Comparison of ENCODE assay signal across 10 mouse cellular contexts in genomic region chr10:126985127-126985526, GRCm38 (mm10). TPM values are rescaled to one million over a fixed set of nuclear protein-coding genes. Genes with fewer than 3 reads are reported as not detected.
DNase-seq lines count a peak whose midpoint lies in the region; ATAC-seq and TF ChIP-seq lines count a peak whose summit lies in the region.
"Had no signal": no experiment of that assay in that cellular context is flagged by ENCODE, and none has a peak within 500 bp of the region (broad histone marks: within the 10 kb centered on the region; RNA-seq: fewer than 3 reads in every experiment).

No protein-coding gene starts in this region.

- no peak for DNase-seq in heart, adult 11 months
- no peak for DNase-seq in embryonic facial prominence, embryonic 14.5 days (ENCODE audit: low spot score)
- no peak for DNase-seq in adrenal gland, postnatal 36 days
- no peak for DNase-seq in kidney, adult 9 months
- DNase-seq: liver, embryonic 13.5 days had no signal

- H3K9ac ChIP-seq in heart, embryonic 16.5 days (ENCODE audit: low read length): peak overlapping the region; percentile 45
- no peak overlapping the region for H3K9ac ChIP-seq in embryonic facial prominence, embryonic 14.5 days (ENCODE audit: low read depth, low read length)
- peak overlapping the region; percentile 99; the same call in 1 of the 2 replicates for H3K9ac ChIP-seq in limb, embryonic 13.5 days

- no peaks in the 10 kb centered on the region for H3K36me3 ChIP-seq in heart, embryonic 16.5 days (ENCODE audit: control insufficient read depth, insufficient read depth)
- peaks cover 39% of the 10 kb centered on the region for H3K36me3 ChIP-seq in E14TG2a.4 (ENCODE audit: insufficient read depth, low read length)
- peaks cover 7% of the 10 kb centered on the region; the same call in 1 of the 2 replicates for H3K36me3 ChIP-seq in embryonic facial prominence, embryonic 14.5 days (ENCODE audit: control insufficient read depth, insufficient read depth, low read length)
- H3K36me3 ChIP-seq in limb, embryonic 13.5 days: peaks cover 24% of the 10 kb centered on the region

- WGBS in heart, embryonic 16.5 days: 67% methylated on average over 4 of the region's 4 CpGs
- WGBS in embryonic facial prominence, embryonic 14.5 days: 67% methylated on average over 4 of the region's 4 CpGs
- WGBS in limb, embryonic 13.5 days: 70% methylated on average over 4 of the region's 4 CpGs

- TF ChIP-seq CTCF in E14TG2a.4 (conservative IDR thresholded peaks at IDR 0.05; ENCODE audit: low read length): no peak

- no peaks in the 10 kb centered on the region for H3K27me3 ChIP-seq in heart, embryonic 16.5 days (ENCODE audit: control insufficient read depth, insufficient read depth, low read length)
- no peaks in the 10 kb centered on the region for H3K27me3 ChIP-seq in E14TG2a.4 (ENCODE audit: insufficient read depth, low read length)
- H3K27me3 ChIP-seq in embryonic facial prominence, embryonic 14.5 days (replicated peaks; ENCODE audit: control insufficient read depth, insufficient read depth, low read length): no peaks in the 10 kb centered on the region
- H3K27me3 ChIP-seq in limb, embryonic 13.5 days: no peaks in the 10 kb centered on the region

- no peak for ATAC-seq in heart, embryonic 16.5 days (replicated peaks; ENCODE audit: extremely low read depth, insufficient read depth, low FRiP score)
- no peak for ATAC-seq in embryonic facial prominence, embryonic 14.5 days (ENCODE audit: low read depth)
- no peak for ATAC-seq in limb, embryonic 13.5 days (ENCODE audit: low FRiP score, low read depth)
- ATAC-seq: activated CD4-positive, CD25-positive, alpha-beta regulatory T cell, adult 4 months had no signal

- H3K4me2 ChIP-seq in heart, embryonic 16.5 days (ENCODE audit: low read depth, low read length): peak overlapping the region; percentile 82
- peak overlapping the region; percentile 91; the same call in 1 of the 2 replicates for H3K4me2 ChIP-seq in embryonic facial prominence, embryonic 14.5 days (ENCODE audit: low read depth, low read length)
- H3K4me2 ChIP-seq in limb, embryonic 13.5 days (replicated peaks): peak overlapping the region; percentile 99
- H3K4me2 ChIP-seq: liver, embryonic 13.5 days had no signal

- H3K4me3 ChIP-seq in heart, embryonic 16.5 days (ENCODE audit: low read length): no peak overlapping the region
- H3K4me3 ChIP-seq in E14TG2a.4 (replicated peaks; ENCODE audit: low read length): peak overlapping the region; percentile 29; the same call in 1 of the 2 replicates
- no peak overlapping the region for H3K4me3 ChIP-seq in embryonic facial prominence, embryonic 14.5 days (ENCODE audit: low read depth, low read length)
- H3K4me3 ChIP-seq in limb, embryonic 13.5 days: peak overlapping the region; percentile 10; the same call in 1 of the 2 replicates
- H3K4me3 ChIP-seq: liver, embryonic 13.5 days had no signal

- H3K27ac ChIP-seq in heart, embryonic 16.5 days (ENCODE audit: low read length): peak overlapping the region; percentile 69
- H3K27ac ChIP-seq in embryonic facial prominence, embryonic 14.5 days (replicated peaks; ENCODE audit: low read depth, low read length): peak overlapping the region; percentile 63; the same call in 1 of the 2 replicates
- H3K27ac ChIP-seq in limb, embryonic 13.5 days: peak overlapping the region; percentile 67; the same call in 1 of the 2 replicates

- H3K4me1 ChIP-seq in heart, embryonic 16.5 days (ENCODE audit: control insufficient read depth, insufficient read depth, low read length): peaks cover 87% of the 10 kb centered on the region
- peaks cover 100% of the 10 kb centered on the region for H3K4me1 ChIP-seq in E14TG2a.4 (replicated peaks; ENCODE audit: low read depth, low read length)
- peaks cover 78% of the 10 kb centered on the region for H3K4me1 ChIP-seq in embryonic facial prominence, embryonic 14.5 days (ENCODE audit: control insufficient read depth, insufficient read depth, low read length)
- H3K4me1 ChIP-seq in limb, embryonic 13.5 days: peaks cover 95% of the 10 kb centered on the region

- no peaks in the 10 kb centered on the region for H3K9me3 ChIP-seq in heart, embryonic 16.5 days (replicated peaks; ENCODE audit: control insufficient read depth, low read length)
- H3K9me3 ChIP-seq in E14TG2a.4 (ENCODE audit: low read length): no peaks in the 10 kb centered on the region
- H3K9me3 ChIP-seq in embryonic facial prominence, embryonic 14.5 days (ENCODE audit: control insufficient read depth, low read length): no peaks in the 10 kb centered on the region
- H3K9me3 ChIP-seq in limb, embryonic 13.5 days: no peaks in the 10 kb centered on the region
- H3K9me3 ChIP-seq: liver, embryonic 13.5 days had no signal

RNA-seq across cellular contexts. Expression of gene Ctdsp2, which starts 6.6 kb away (rescaled TPM):
- polyA plus RNA-seq in heart, embryonic 16.5 days (2015; fragmentation: Nextera tagmentation; extraction: Ambion mirVana): 38.2 and 41.8 TPM in 2 replicates
- polyA plus RNA-seq in embryonic facial prominence, embryonic 14.5 days (2014; fragmentation: Nextera tagmentation; extraction: Ambion mirVana): 109 and 116 TPM in 2 replicates
- 78.2 and 78.9 TPM in 2 replicates for polyA plus RNA-seq in limb, embryonic 13.5 days (2015; fragmentation: Nextera tagmentation; extraction: Ambion mirVana)
- total RNA-seq in adrenal gland, postnatal 36 days (2021): 100 to 1,000 TPM; 102 to 158 TPM

RNA-seq across cellular contexts. Expression of gene Avil, which starts 15.4 kb away (rescaled TPM):
- polyA plus RNA-seq in heart, embryonic 16.5 days (2015; fragmentation: Nextera tagmentation; extraction: Ambion mirVana): 0.27 and 0.84 TPM in 2 replicates
- polyA plus RNA-seq in embryonic facial prominence, embryonic 14.5 days (2014; fragmentation: Nextera tagmentation; extraction: Ambion mirVana): 7.8 and 9.0 TPM in 2 replicates
- polyA plus RNA-seq in limb, embryonic 13.5 days (2015; fragmentation: Nextera tagmentation; extraction: Ambion mirVana): 0.32 and 0.56 TPM in 2 replicates
- 1 to 10 TPM; 2.7 to 4.5 TPM for total RNA-seq in adrenal gland, postnatal 36 days (2021)
- polyA plus RNA-seq: activated CD4-positive, CD25-positive, alpha-beta regulatory T cell, adult 4 months had no signal

RNA-seq across cellular contexts. Expression of gene Tsfm, which starts 45.5 kb away (rescaled TPM):
- polyA plus RNA-seq in heart, embryonic 16.5 days (2015; fragmentation: Nextera tagmentation; extraction: Ambion mirVana): 89.3 and 93.4 TPM in 2 replicates
- polyA plus RNA-seq in embryonic facial prominence, embryonic 14.5 days (2014; fragmentation: Nextera tagmentation; extraction: Ambion mirVana): 61.0 and 61.3 TPM in 2 replicates
- polyA plus RNA-seq in limb, embryonic 13.5 days (2015; fragmentation: Nextera tagmentation; extraction: Ambion mirVana): 80.8 and 81.1 TPM in 2 replicates
- 10 to 100 TPM; 64.4 to 71.3 TPM for total RNA-seq in adrenal gland, postnatal 36 days (2021)

RNA-seq across cellular contexts. Expression of gene Mettl1, which starts 56.1 kb away (rescaled TPM):
- polyA plus RNA-seq in heart, embryonic 16.5 days (2015; fragmentation: Nextera tagmentation; extraction: Ambion mirVana): 28.3 and 30.6 TPM in 2 replicates
- polyA plus RNA-seq in embryonic facial prominence, embryonic 14.5 days (2014; fragmentation: Nextera tagmentation; extraction: Ambion mirVana): 47.7 and 55.9 TPM in 2 replicates
- 65.5 and 66.9 TPM in 2 replicates for polyA plus RNA-seq in limb, embryonic 13.5 days (2015; fragmentation: Nextera tagmentation; extraction: Ambion mirVana)
- 10 to 100 TPM; 20.1 to 21.4 TPM for total RNA-seq in adrenal gland, postnatal 36 days (2021)

RNA-seq across cellular contexts. Expression of gene Eef1akmt3, which starts 56.2 kb away (rescaled TPM):
- polyA plus RNA-seq in heart, embryonic 16.5 days (2015; fragmentation: Nextera tagmentation; extraction: Ambion mirVana): 0.16 and 0.37 TPM in 2 replicates
- polyA plus RNA-seq in embryonic facial prominence, embryonic 14.5 days (2014; fragmentation: Nextera tagmentation; extraction: Ambion mirVana): 0.84 and 1.0 TPM in 2 replicates
- polyA plus RNA-seq in limb, embryonic 13.5 days (2015; fragmentation: Nextera tagmentation; extraction: Ambion mirVana): 1.0 and 1.1 TPM in 2 replicates
- total RNA-seq in adrenal gland, postnatal 36 days (2021): under 1 TPM; 0.30 to 0.53 TPM
- polyA plus RNA-seq: thymus, postnatal 0 days had no signal

Comparison
In these comparisons a context has a peak if more than half of its experiments do, and no peak if none do; other contexts are left out.
1. H3K4me3 ChIP-seq: peak in E14TG2a.4 (single experiment) and limb, embryonic 13.5 days (single experiment); none in heart, embryonic 16.5 days (single experiment) and embryonic facial prominence, embryonic 14.5 days (single experiment).
2. Peak in every context shown above with its lines, with median percentiles within 50 percentile points of each other: H3K27ac ChIP-seq and H3K4me2 ChIP-seq.